Mouse (Mus musculus) embryonic facial prominence, embryonic 13.5 days (tissue): ENCODE measurements around the gene Adam19. TPM values are rescaled to one million over a fixed set of nuclear protein-coding genes. Genes with fewer than 3 reads are reported as not detected.

Experiments
- ATAC-seq: fragments of 200-750 bp; cut with Nextera tagmentation; 2 replicates; pipeline ENCODE4 v1.8.0; 2017; ENCODE audit warnings: low read depth; ENCODE audit not compliant: insufficient number of reproducible peaks, insufficient read depth, low FRiP score, low TSS enrichment
- H3K27ac ChIP-seq: fragments of 300-500 bp; sonication (generic); 2 replicates; pipeline ENCODE4 v1.5.1; 2015; ENCODE audit warnings: moderate library complexity, mild to moderate bottlenecking, inconsistent platforms
- H3K27me3 ChIP-seq: fragments of 300-500 bp; sonication (generic); 2 replicates; pipeline ENCODE4 v1.6.1; 2015; ENCODE audit warnings: mild to moderate bottlenecking, inconsistent platforms
- H3K36me3 ChIP-seq: fragments of 300-500 bp; sonication (generic); 2 replicates; pipeline ENCODE4 v1.6.1; 2015; ENCODE audit warnings: mild to moderate bottlenecking, inconsistent platforms
- H3K4me1 ChIP-seq: fragments of 300-500 bp; sonication (generic); 2 replicates; pipeline ENCODE4 v1.6.1; 2015; ENCODE audit warnings: inconsistent platforms
- H3K4me2 ChIP-seq: fragments of 300-500 bp; sonication (generic); 2 replicates; pipeline ENCODE4 v1.6.1; 2015; ENCODE audit warnings: moderate library complexity, mild to moderate bottlenecking, inconsistent platforms
- H3K4me3 ChIP-seq: fragments of 300-500 bp; sonication (generic); 2 replicates; pipeline ENCODE4 v1.5.1; 2015; ENCODE audit warnings: mild to moderate bottlenecking, inconsistent platforms
- H3K9ac ChIP-seq: fragments of 300-500 bp; sonication (generic); 2 replicates; pipeline ENCODE4 v1.6.1; 2015; ENCODE audit warnings: mild to moderate bottlenecking, inconsistent platforms
- H3K9me3 ChIP-seq: fragments of 300-500 bp; sonication (generic); 2 replicates; pipeline ENCODE4 v1.6.1; 2016; ENCODE audit warnings: inconsistent platforms
- WGBS: fragments of 180-500 bp; shearing (Covaris S2); methylation state at CpG from one replicate; pipeline ENCODE4 v1.1.7; 2015; ENCODE audit warnings: mixed read lengths; 5-methylcytosine and 5-hydroxymethylcytosine counted together
- polyA plus RNA-seq: library from polyadenylated mRNA; unstranded; fragments of >200 nt; fragmentation: Nextera tagmentation; extraction: Ambion mirVana; gene quantifications from 2 replicates; pipeline ENCODE4 v1.2.1, GENCODE M21; 2015

Gene Adam19
- polyA plus RNA-seq, 1 experiment from 2014 or later, result 9.7 TPM

- no peaks in the 10 kb centered on the region; the same call in 1 of the 2 replicates for H3K27me3 ChIP-seq
- WGBS, result 2% methylated on average over 25 of the region's 25 CpGs
- H3K9me3 ChIP-seq, result no peaks in the 10 kb centered on the region
- peak overlapping the region; percentile 88 for H3K9ac ChIP-seq
- peak overlapping the region; percentile 77 for H3K4me2 ChIP-seq
- 0 out of 2 replicates have a peak, but pooled peaks cover 5% of the 10 kb centered on the region for H3K36me3 ChIP-seq
- peaks cover 19% of the 10 kb centered on the region for H3K4me1 ChIP-seq
- ATAC-seq, result no peak
- H3K4me3 ChIP-seq, result peak overlapping the region; percentile 70
- peak overlapping the region; percentile 92 for H3K27ac ChIP-seq
These were observed 1.1 kb downstream of the Adam19 start for GRCm38 (mm10) chr11:46056770-46057411.

- Histone ChIP-seq H3K4me3 (peak overlapping the region; percentile 70; the same call in 1 of the 2 replicates), H3K4me1 (peaks cover 19% of the 10 kb centered on the region), H3K27ac (no peak overlapping the region), H3K9me3 (no peaks in the 10 kb centered on the region), H3K36me3 (0 out of 2 replicates have a peak, but pooled peaks cover 5% of the 10 kb centered on the region), H3K4me2 (peak overlapping the region; percentile 77), H3K9ac (no peak overlapping the region), H3K27me3 (no peaks in the 10 kb centered on the region)
- ATAC-seq, result no peak
- 44% methylated on average over 9 of the region's 9 CpGs for WGBS
These were observed 2.2 kb downstream of the Adam19 start for GRCm38 (mm10) chr11:46058011-46058410.

- ATAC-seq, result no peak
- H3K4me2 ChIP-seq, result no peak overlapping the region
- no peaks in the 10 kb centered on the region for H3K27me3 ChIP-seq
- H3K27ac ChIP-seq, result no peak overlapping the region
- WGBS, result 92% methylated on average over 4 of the region's 4 CpGs
- peaks cover 19% of the 10 kb centered on the region for H3K4me1 ChIP-seq
- no peak overlapping the region for H3K4me3 ChIP-seq
- H3K36me3 ChIP-seq, result 0 out of 2 replicates have a peak, but pooled peaks cover 5% of the 10 kb centered on the region
- no peak overlapping the region for H3K9ac ChIP-seq
- H3K9me3 ChIP-seq, result no peaks in the 10 kb centered on the region
These were observed 3.1 kb downstream of the Adam19 start for GRCm38 (mm10) chr11:46058916-46059315.

GRCm38 (mm10) chr11:46059887-46060650 is 4.3 kb downstream of the Adam19 start:
- H3K36me3 ChIP-seq, result 0 out of 2 replicates have a peak, but pooled peaks cover 9% of the 10 kb centered on the region
- no peaks in the 10 kb centered on the region for H3K27me3 ChIP-seq
- H3K4me1 ChIP-seq, result peaks cover 24% of the 10 kb centered on the region
- no peak overlapping the region for H3K4me2 ChIP-seq
- no peak overlapping the region for H3K27ac ChIP-seq
- no peak overlapping the region for H3K4me3 ChIP-seq
- no peak overlapping the region for H3K9ac ChIP-seq
- H3K9me3 ChIP-seq, result no peaks in the 10 kb centered on the region
- WGBS, result 64% methylated on average over 8 of the region's 8 CpGs
- ATAC-seq, result no peak

GRCm38 (mm10) chr11:46060651-46061020 is 4.8 kb downstream of the Adam19 start:
- Histone ChIP-seq H3K27ac (no peak overlapping the region), H3K4me2 (no peak overlapping the region), H3K4me3 (no peak overlapping the region), H3K9me3 (no peaks in the 10 kb centered on the region), H3K27me3 (no peaks in the 10 kb centered on the region), H3K4me1 (peaks cover 24% of the 10 kb centered on the region), H3K36me3 (0 out of 2 replicates have a peak, but pooled peaks cover 11% of the 10 kb centered on the region), H3K9ac (no peak overlapping the region)
- WGBS, result 86% methylated on average over 5 of the region's 5 CpGs
- no peak for ATAC-seq

GRCm38 (mm10) chr11:46061776-46062445 is 6.1 kb downstream of the Adam19 start:
- Histone ChIP-seq H3K4me3 (no peak overlapping the region), H3K9ac (no peak overlapping the region), H3K4me2 (no peak overlapping the region), H3K9me3 (no peaks in the 10 kb centered on the region), H3K36me3 (peaks cover 21% of the 10 kb centered on the region; the same call in 1 of the 2 replicates), H3K27ac (no peak overlapping the region), H3K27me3 (no peaks in the 10 kb centered on the region), H3K4me1 (peaks cover 26% of the 10 kb centered on the region)
- no peak for ATAC-seq
- WGBS, result 81% methylated on average over 6 of the region's 6 CpGs

- Histone ChIP-seq H3K9me3 (no peaks in the 10 kb centered on the region), H3K4me3 (no peak overlapping the region), H3K4me2 (no peak overlapping the region), H3K27ac (no peak overlapping the region), H3K9ac (no peak overlapping the region), H3K4me1 (peaks cover 22% of the 10 kb centered on the region), H3K36me3 (peaks cover 24% of the 10 kb centered on the region; the same call in 1 of the 2 replicates), H3K27me3 (no peaks in the 10 kb centered on the region)
- no peak for ATAC-seq
- WGBS, result 84% methylated on average over 4 of the region's 4 CpGs
These were observed 6.8 kb downstream of the Adam19 start for GRCm38 (mm10) chr11:46062569-46062968.

GRCm38 (mm10) chr11:46062993-46063731 is 7.4 kb downstream of the Adam19 start:
- H3K27me3 ChIP-seq, result no peaks in the 10 kb centered on the region
- peak overlapping the region; percentile 44; the same call in 1 of the 2 replicates for H3K27ac ChIP-seq
- H3K4me2 ChIP-seq, result no peak overlapping the region
- WGBS, result 63% methylated on average over 9 of the region's 9 CpGs
- ATAC-seq, result no peak
- H3K4me1 ChIP-seq, result peaks cover 19% of the 10 kb centered on the region
- H3K9ac ChIP-seq, result no peak overlapping the region
- H3K36me3 ChIP-seq, result peaks cover 24% of the 10 kb centered on the region; the same call in 1 of the 2 replicates
- H3K9me3 ChIP-seq, result no peaks in the 10 kb centered on the region
- no peak overlapping the region for H3K4me3 ChIP-seq

- peaks cover 32% of the 10 kb centered on the region for H3K4me1 ChIP-seq
- peaks cover 24% of the 10 kb centered on the region; the same call in 1 of the 2 replicates for H3K36me3 ChIP-seq
- H3K27me3 ChIP-seq, result no peaks in the 10 kb centered on the region
- 48% methylated on average over 8 of the region's 8 CpGs for WGBS
- H3K4me3 ChIP-seq, result no peak overlapping the region
- H3K27ac ChIP-seq, result peak overlapping the region; percentile 28; the same call in 1 of the 2 replicates
- no peak overlapping the region for H3K4me2 ChIP-seq
- no peaks in the 10 kb centered on the region for H3K9me3 ChIP-seq
- ATAC-seq, result no peak
- H3K9ac ChIP-seq, result no peak overlapping the region
These were observed 9.0 kb downstream of the Adam19 start for GRCm38 (mm10) chr11:46064767-46065166.

GRCm38 (mm10) chr11:46065201-46066011 is 9.6 kb downstream of the Adam19 start:
- ATAC-seq, result no peak
- peaks cover 24% of the 10 kb centered on the region; the same call in 1 of the 2 replicates for H3K36me3 ChIP-seq
- no peaks in the 10 kb centered on the region for H3K9me3 ChIP-seq
- WGBS, result 45% methylated on average over 20 of the region's 21 CpGs
- no peaks in the 10 kb centered on the region for H3K27me3 ChIP-seq
- H3K4me1 ChIP-seq, result peaks cover 36% of the 10 kb centered on the region
- H3K9ac ChIP-seq, result no peak overlapping the region
- H3K4me2 ChIP-seq, result no peak overlapping the region
- H3K27ac ChIP-seq, result peak overlapping the region; percentile 33; the same call in 1 of the 2 replicates
- H3K4me3 ChIP-seq, result no peak overlapping the region
